Mouse (Mus musculus): ENCODE measurements around the gene Lsp1. TPM values are rescaled to one million over a fixed set of nuclear protein-coding genes. Genes with fewer than 3 reads are reported as not detected.

The Lsp1 gene
- polyA plus RNA-seq, 1 experiment = 48.0 TPM

DNA sequence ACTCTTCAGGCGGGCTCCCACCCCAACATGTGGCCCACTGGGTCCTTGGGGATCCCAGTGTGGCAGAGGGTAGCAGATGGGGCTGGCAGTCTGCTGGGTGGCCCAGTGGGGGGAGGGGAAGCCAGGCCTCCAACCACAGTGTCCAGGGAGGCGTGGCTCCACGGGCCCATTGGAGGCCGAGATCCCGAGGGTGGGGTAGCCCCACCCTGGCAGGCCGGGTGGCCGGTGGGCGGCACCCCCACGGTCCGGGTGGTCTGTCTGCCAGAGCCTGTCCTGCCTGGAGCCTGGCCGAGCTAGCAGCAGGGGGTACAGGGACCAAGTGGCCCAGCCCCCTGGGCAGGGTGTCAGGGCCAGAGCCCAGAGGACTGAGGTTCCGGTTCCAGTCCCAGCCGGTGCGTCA, 14.2 kb downstream of the Lsp1 start:
- no peaks in the 10 kb centered on the region for H3K27me3 ChIP-seq (ENCODE audit: control insufficient read depth, insufficient read depth, low read length)
- peak overlapping the region; percentile 62 for H3K27ac ChIP-seq (ENCODE audit: insufficient read depth, low read depth, low read length)
- TF ChIP-seq CTCF (IDR thresholded peaks at IDR 0.05; ENCODE audit: extremely low read depth, insufficient read length, insufficient replicate concordance, low read depth, low read length) (no peak), POLR2A (IDR thresholded peaks at IDR 0.05; ENCODE audit: low read depth, low read length) (no peak)
- H3K4me1 ChIP-seq (ENCODE audit: control insufficient read depth, insufficient read depth, insufficient read length, low read length) = no peaks in the 10 kb centered on the region; the same call in 1 of the 2 replicates
- whole genome bisulfite sequencing = 46% methylated on average over 14 of the region's 14 CpGs
- peak overlapping the region; percentile 57 for H3K4me3 ChIP-seq (ENCODE audit: low read depth, low read length)
- H3K36me3 ChIP-seq (ENCODE audit: control insufficient read depth, insufficient read depth, low read length) = no peaks in the 10 kb centered on the region

GRCm38 (mm10) chr7:142475641-142476040, 15.0 kb downstream of the Lsp1 start:
- 53% methylated on average over 7 of the region's 7 CpGs for WGBS
- Histone ChIP-seq H3K4me1 (ENCODE audit: control insufficient read depth, insufficient read depth, insufficient read length, low read length) (no peaks in the 10 kb centered on the region; the same call in 1 of the 2 replicates), H3K27ac (ENCODE audit: insufficient read depth, low read depth, low read length) (peak overlapping the region; percentile 62), H3K27me3 (ENCODE audit: control insufficient read depth, insufficient read depth, low read length) (no peaks in the 10 kb centered on the region), H3K36me3 (ENCODE audit: control insufficient read depth, insufficient read depth, low read length) (no peaks in the 10 kb centered on the region), H3K4me3 (ENCODE audit: low read depth, low read length) (peak overlapping the region; percentile 57)
- TF ChIP-seq POLR2A (IDR thresholded peaks at IDR 0.05; ENCODE audit: low read depth, low read length) (no peak), CTCF (IDR thresholded peaks at IDR 0.05; ENCODE audit: extremely low read depth, insufficient read length, insufficient replicate concordance, low read depth, low read length) (no peak)

DNA sequence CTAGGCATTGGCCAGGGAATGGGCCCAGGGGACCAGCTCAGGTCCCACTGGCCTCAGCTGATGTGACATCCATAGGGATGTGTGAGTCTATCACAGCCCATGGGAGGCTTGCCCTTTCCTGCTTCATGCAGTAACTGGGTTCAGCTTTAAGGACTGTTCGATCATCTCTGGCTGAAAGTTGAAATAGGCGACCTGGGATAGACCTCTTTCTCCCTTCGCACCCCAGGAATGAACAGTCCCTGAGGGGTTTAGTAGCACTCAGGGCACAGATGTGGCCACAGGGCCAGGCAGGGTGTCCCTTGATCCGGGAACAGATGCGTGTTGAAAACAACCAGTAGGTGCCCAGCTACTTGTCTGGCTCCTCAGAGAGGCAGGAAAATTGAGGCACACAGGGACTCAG, 15.7 kb downstream of the Lsp1 start:
- H3K36me3 ChIP-seq (ENCODE audit: control insufficient read depth, insufficient read depth, low read length) = no peaks in the 10 kb centered on the region
- 69% methylated on average over 5 of the region's 5 CpGs for WGBS
- no peaks in the 10 kb centered on the region for H3K4me1 ChIP-seq (ENCODE audit: control insufficient read depth, insufficient read depth, insufficient read length, low read length)
- peak overlapping the region; percentile 57 for H3K4me3 ChIP-seq (ENCODE audit: low read depth, low read length)
- no peak for TF ChIP-seq POLR2A (IDR thresholded peaks at IDR 0.05; ENCODE audit: low read depth, low read length)
- no peak for TF ChIP-seq CTCF (IDR thresholded peaks at IDR 0.05; ENCODE audit: extremely low read depth, insufficient read length, insufficient replicate concordance, low read depth, low read length)
- H3K27ac ChIP-seq (ENCODE audit: insufficient read depth, low read depth, low read length) = peak overlapping the region; percentile 62
- no peaks in the 10 kb centered on the region for H3K27me3 ChIP-seq (ENCODE audit: control insufficient read depth, insufficient read depth, low read length)

DNA sequence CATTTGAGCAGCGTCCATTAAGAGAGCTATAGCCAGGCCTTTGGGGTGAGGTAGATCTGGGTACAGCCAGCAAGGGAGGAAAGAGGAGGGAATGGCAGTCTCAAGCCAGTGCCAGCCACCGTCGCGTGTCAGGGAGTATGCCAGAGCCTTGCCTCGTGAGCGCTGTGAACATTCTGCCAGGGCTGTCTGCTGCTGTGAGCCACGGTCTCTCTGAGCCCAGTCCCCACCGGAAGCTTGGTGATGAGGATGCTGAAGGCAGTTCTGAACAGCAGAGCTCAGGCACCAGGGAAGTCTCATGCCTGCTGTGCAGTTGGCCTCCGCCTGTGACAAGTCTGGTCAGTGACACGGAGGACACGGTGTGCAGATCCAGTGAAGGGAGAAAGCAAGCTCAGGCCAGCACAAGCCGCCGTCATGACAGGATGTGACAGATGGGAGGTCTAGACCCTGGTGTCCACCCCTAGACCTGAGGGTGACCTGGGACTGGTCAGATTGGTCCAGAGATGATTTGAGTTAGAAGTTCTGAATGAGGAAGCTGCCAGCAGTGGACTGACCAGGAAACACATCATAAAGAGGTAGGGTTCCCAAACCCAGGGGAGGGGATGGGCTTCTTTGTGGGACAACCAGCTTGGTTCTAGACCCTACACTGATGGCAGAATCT, 16.3 kb downstream of the Lsp1 start:
- Histone ChIP-seq H3K36me3 (ENCODE audit: control insufficient read depth, insufficient read depth, low read length) (no peaks in the 10 kb centered on the region), H3K4me1 (ENCODE audit: control insufficient read depth, insufficient read depth, insufficient read length, low read length) (no peaks in the 10 kb centered on the region), H3K27ac (ENCODE audit: insufficient read depth, low read depth, low read length) (peak overlapping the region; percentile 62), H3K4me3 (ENCODE audit: low read depth, low read length) (peak overlapping the region; percentile 57), H3K27me3 (ENCODE audit: control insufficient read depth, insufficient read depth, low read length) (no peaks in the 10 kb centered on the region)
- TF ChIP-seq CTCF (IDR thresholded peaks at IDR 0.05; ENCODE audit: extremely low read depth, insufficient read length, insufficient replicate concordance, low read depth, low read length) (no peak), POLR2A (IDR thresholded peaks at IDR 0.05; ENCODE audit: low read depth, low read length) (no peak)
- 79% methylated on average over 13 of the region's 13 CpGs for WGBS

GRCm38 (mm10) chr7:142478001-142478400, 17.4 kb downstream of the Lsp1 start:
- 73% methylated on average over 6 of the region's 6 CpGs for WGBS
- no peaks in the 10 kb centered on the region for H3K36me3 ChIP-seq (ENCODE audit: control insufficient read depth, insufficient read depth, low read length)
- no peak for TF ChIP-seq POLR2A (IDR thresholded peaks at IDR 0.05; ENCODE audit: low read depth, low read length)
- TF ChIP-seq CTCF (IDR thresholded peaks at IDR 0.05; ENCODE audit: extremely low read depth, insufficient read length, insufficient replicate concordance, low read depth, low read length) = no peak
- H3K4me3 ChIP-seq (ENCODE audit: low read depth, low read length) = peak overlapping the region; percentile 27
- no peak overlapping the region for H3K27ac ChIP-seq (ENCODE audit: insufficient read depth, low read depth, low read length)
- no peaks in the 10 kb centered on the region for H3K27me3 ChIP-seq (ENCODE audit: control insufficient read depth, insufficient read depth, low read length)
- H3K4me1 ChIP-seq (ENCODE audit: control insufficient read depth, insufficient read depth, insufficient read length, low read length) = peaks cover 4% of the 10 kb centered on the region; the same call in 1 of the 2 replicates

- no peak overlapping the region; the same call in 1 of the 2 replicates for H3K4me3 ChIP-seq (ENCODE audit: low read depth, low read length)
- WGBS = 87% methylated on average over 2 of the region's 2 CpGs
- H3K36me3 ChIP-seq (ENCODE audit: control insufficient read depth, insufficient read depth, low read length) = no peaks in the 10 kb centered on the region
- peaks cover 4% of the 10 kb centered on the region; the same call in 1 of the 2 replicates for H3K4me1 ChIP-seq (ENCODE audit: control insufficient read depth, insufficient read depth, insufficient read length, low read length)
- no peaks in the 10 kb centered on the region for H3K27me3 ChIP-seq (ENCODE audit: control insufficient read depth, insufficient read depth, low read length)
- no peak overlapping the region for H3K27ac ChIP-seq (ENCODE audit: insufficient read depth, low read depth, low read length)
- TF ChIP-seq POLR2A (IDR thresholded peaks at IDR 0.05; ENCODE audit: low read depth, low read length) = no peak
- TF ChIP-seq CTCF (IDR thresholded peaks at IDR 0.05; ENCODE audit: extremely low read depth, insufficient read length, insufficient replicate concordance, low read depth, low read length) = no peak
Measured at GRCm38 (mm10) chr7:142478574-142478973, 18.0 kb downstream of the Lsp1 start.

GRCm38 (mm10) chr7:142479307-142479706, 18.7 kb downstream of the Lsp1 start:
- H3K4me3 ChIP-seq (ENCODE audit: low read depth, low read length) = no peak overlapping the region
- H3K4me1 ChIP-seq (ENCODE audit: control insufficient read depth, insufficient read depth, insufficient read length, low read length) = peaks cover 4% of the 10 kb centered on the region; the same call in 1 of the 2 replicates
- H3K27ac ChIP-seq (ENCODE audit: insufficient read depth, low read depth, low read length) = peak overlapping the region; percentile 14; the same call in 1 of the 2 replicates
- no peaks in the 10 kb centered on the region for H3K27me3 ChIP-seq (ENCODE audit: control insufficient read depth, insufficient read depth, low read length)
- no peak for TF ChIP-seq CTCF (IDR thresholded peaks at IDR 0.05; ENCODE audit: extremely low read depth, insufficient read length, insufficient replicate concordance, low read depth, low read length)
- TF ChIP-seq POLR2A (IDR thresholded peaks at IDR 0.05; ENCODE audit: low read depth, low read length) = no peak
- H3K36me3 ChIP-seq (ENCODE audit: control insufficient read depth, insufficient read depth, low read length) = no peaks in the 10 kb centered on the region

All from small intestine, adult 2 months (tissue).